Mouse (Mus musculus) left cerebral cortex, postnatal 4 days (tissue): Measurements from ENCODE around the gene Tmed3. TPM values are rescaled to one million over a fixed set of nuclear protein-coding genes. Genes with fewer than 3 reads are reported as not detected.

Experiments
- DNase-seq: peaks from one replicate; pipeline ENCODE4 v3.0.0-alpha.2; 2022
- intact Hi-C: fragments of 180-260 bp; cut with DNase I; formaldehyde crosslinking; loops from one replicate; pipeline ENCODE4 v1.15.1; 2025
- total RNA-seq, 2 experiments: library from RNA; stranded (reverse); gene quantifications; 2 replicates each; pipeline ENCODE4 v1.2.3; 2021

The Tmed3 gene
- 10 to 100 TPM; 25.0 to 25.9 TPM for total RNA-seq

DNA sequence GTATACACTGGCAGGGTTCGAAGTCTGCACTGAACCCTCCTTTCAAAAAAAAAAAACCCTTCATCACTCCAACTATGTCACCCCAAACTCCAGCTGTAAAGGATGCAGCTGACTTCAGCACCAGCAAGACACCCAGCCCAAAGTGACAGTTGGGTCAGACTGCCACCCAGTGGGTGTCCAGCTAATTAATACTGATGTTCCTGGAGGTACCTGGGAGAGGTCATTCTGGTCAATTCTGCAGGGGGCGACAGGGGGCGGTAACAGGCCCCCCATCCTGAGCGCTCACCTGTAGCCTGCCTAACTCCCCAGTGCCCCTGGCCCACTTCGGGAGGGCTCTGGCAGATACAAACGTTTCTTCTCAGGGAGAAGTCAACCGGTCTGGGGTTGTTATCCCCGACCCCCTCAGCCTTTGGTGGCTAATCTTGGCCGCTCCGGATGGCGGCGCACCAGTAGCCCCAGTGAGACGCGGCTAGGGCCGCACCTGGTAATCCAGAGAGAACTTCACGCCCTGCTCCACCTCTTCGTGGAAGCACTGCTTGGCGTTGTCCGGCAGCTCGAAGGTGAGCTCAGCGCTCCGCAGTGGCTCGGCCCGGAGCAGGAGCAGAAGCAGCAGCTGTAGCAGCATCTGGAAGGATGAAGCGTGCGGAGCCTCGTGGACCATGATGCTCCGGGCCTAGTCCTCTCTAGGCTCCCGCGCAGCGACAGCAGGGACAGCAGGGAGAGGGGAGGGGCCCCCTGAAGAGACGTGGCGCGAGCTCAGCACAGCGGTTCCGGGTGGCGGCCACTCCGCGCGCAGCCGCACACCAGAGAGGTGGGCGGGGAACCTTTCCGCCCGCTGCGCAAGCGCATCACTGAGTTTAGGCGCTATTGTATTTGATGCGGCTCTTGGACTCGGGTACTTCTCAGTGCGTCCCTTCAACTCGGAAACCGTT lies at the start of gene Tmed3:
Gene Tmed3, minus strand, starts transcription at position 804 of the 932 bp plus-strand sequence.
- intact Hi-C loops, result loop anchor here (2.0 to 10.0 kb wide), 2 partner anchors 88 to 270 kb away; no protein-coding TSS in a partner anchor
- DNase-seq, result peak; percentile 92

DNA sequence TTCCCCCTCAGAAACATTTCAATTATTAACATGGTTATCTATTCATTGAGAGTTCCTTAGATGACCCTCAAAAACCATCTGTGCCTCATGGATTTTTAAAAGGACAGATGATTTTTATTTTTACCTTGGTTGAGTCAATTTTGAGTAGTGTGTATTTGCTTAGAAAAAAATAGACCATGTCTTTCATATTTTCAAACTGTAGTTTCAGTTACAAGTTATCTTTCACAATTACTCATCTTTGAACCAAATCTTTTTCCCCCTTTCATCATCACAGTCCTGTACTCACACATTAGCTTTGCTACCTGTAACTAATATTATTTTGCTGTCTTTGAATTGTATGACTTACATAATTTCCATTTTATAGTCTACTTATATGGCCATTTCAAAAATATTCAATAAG lies 35.2 kb upstream of the Tmed3 start:
- intact Hi-C loops, result no loop called here
- DNase-seq, result no peak

DNA sequence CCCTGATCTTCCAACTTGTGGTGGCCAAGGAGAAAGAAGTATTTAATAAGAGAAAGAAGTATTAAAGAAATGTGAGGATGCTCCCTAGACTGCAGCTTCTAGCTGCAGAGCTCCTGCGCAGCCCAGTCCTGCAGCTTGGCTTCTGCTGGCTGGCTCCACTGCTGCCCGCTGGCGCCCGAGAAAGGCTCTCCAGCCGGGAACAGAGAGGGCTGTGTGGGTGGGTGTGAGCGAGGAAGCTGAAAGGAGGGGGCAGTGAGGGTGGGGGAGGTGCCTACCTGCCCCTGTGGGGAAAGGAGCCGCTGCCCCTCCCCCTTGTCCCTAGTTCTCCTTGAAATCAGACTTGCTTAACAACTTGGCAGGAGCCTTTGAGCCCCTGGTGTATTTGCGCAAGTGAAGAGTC lies 33.4 kb upstream of the Tmed3 start, which contains the start of gene Ankrd34c:
Gene Ankrd34c, minus strand, starts transcription at position 181 of the 400 bp plus-strand sequence.
- intact Hi-C loops, result no loop called here

DNA sequence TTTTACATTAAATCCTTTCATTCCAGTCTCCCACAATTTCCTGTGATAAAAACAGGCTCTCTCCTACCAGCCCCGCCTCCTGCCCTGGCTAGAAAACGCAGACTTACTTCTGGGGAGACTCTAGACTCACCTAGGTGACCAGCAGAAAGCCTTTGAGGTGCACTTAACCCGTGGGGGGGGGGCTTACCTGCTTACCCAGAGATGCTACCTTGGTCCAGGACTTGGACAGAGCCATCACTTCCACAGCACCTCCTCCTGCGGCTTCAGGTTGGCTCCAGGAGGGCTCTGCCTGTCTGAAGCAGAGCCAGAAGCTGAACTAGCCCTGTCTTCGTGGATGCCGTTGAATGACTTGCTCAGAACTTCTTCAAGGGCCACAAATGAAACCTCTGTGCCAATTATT lies 33.0 kb upstream of the Tmed3 start:
- no peak for DNase-seq
- intact Hi-C loops, result no loop called here

More for the DNA sequence above, 33.4 kb upstream of the Tmed3 start, which contains the start of gene Ankrd34c:
- DNase-seq, result peak; percentile 21

DNA sequence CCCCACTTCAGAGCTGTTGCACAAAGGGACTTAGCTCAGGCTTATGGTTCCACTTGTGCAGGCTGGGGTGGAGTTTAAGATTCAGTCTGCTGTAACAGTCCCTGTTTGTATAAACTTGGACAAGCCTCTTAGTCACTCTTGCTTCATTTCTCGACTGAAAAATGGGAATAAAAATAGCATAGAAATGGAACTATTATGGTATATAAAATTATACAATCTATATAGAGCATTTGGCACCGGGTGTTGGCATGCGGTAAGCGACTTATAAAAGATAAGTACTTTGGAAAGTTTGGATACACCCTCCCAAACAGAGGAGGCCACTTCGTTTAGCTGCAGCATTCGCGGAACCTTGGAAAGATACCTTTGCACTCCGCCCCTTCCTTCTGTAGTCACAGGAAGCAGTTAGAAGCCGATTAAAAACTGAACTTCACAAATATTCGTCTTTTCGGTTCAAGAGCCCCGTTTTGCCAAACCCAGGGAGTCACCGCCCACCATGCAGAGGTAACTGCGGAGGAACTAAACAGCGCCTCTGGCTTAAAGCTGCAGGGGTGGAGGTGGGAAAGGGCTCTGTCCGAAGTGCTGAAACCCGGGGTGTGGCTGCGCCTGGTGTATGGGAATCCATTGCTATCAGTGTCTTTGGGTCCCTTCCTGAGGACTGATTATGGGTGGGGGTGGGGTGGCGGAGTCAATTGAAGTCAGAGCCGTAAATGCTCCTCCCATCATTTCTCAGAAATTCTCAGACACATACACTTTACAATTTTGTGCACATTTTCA lies 32.3 kb upstream of the Tmed3 start:
- no peak for DNase-seq
- intact Hi-C loops, result no loop called here

DNA sequence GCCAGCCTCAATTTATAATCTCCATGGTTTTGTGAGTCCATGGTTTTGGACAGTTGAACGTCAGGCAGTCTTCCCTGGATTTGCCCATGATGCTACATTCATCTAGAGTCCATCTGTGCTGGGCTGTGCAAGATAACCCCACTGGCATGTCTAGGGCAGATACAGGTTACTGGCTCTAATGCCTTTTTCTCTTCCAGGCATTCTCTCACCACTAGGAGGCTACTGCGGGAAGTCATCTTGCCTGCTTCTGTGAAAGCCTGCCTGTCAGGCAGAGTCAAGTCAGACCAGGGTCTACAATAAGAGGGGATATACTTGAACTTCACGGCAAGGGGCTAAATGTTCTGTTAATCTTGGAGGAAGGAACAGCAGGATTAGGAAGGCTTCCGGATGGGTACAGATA lies 2.0 kb upstream of the Tmed3 start:
- DNase-seq, result peak; percentile 8
- intact Hi-C loops, result loop anchor here (10.0 kb wide), 1 partner anchor 268 kb away; no protein-coding TSS in a partner anchor

DNA sequence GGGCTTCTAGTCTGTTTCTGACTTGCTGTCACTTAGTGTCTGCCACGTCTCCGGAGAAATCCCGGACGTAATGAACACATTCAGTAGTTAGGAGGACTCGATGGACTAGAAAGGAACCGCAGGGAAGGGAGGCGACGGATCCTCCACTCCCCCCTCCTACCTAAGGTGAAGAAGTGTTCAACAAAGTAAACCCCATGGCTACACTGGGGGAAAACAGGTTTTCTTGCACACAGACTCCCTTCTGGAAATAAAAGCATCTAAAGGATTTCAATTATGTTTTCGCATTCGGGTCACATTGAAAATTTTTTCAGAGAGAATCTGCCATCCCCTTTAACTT lies 297 bp upstream of the Tmed3 start:
- DNase-seq, result no peak
- intact Hi-C loops, result loop anchor here (2.0 to 10.0 kb wide), 2 partner anchors 88 to 270 kb away; no protein-coding TSS in a partner anchor

DNA sequence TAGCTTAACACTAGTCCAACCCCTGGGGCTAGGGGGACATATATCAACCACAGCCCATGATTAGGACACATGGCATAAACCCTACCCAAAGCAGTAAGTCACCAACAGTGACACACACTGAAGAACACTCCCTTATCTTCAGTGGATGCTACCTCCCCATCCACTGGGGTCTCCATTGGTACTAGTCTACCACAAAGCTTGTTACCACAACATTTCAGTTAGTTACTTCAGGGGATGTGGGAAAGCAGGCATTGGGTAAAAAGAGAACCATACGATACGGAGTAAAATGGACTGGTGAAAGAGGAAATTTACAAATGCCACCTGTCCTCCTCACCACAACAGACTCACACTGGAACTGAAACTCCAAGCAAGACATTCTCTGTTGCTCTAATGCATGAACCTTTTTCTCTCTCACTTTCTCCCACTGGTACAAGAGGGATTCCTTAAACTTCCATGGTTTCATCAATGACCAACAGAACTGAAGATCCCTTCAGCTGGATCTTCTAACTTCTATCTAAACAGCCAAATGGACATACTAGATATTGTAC lies 3.9 kb downstream of the Tmed3 start:
- intact Hi-C loops, result loop anchor here (10.0 kb wide), 1 partner anchor 274 kb away; no protein-coding TSS in a partner anchor
- no peak for DNase-seq

DNA sequence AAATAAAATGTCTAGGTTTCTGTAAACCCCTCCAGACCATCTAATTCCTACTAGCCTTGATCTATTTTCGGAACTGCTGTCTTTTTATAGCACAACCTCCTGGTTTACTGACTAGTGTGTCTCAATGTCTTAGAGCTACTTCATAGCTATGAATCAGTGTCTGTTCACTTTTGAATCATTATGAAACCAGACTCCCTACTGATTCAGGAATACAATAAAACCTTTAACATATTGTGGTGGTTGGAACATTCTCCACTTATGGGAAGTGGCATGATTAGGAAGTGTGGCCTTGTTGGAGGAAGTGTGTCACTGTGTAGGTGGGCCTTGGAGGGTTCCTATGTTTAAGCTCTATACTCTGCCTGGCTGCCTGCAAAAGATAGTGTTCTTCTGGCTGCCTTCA lies 9.7 kb downstream of the Tmed3 start:
- DNase-seq, result no peak
- intact Hi-C loops, result no loop called here

DNA sequence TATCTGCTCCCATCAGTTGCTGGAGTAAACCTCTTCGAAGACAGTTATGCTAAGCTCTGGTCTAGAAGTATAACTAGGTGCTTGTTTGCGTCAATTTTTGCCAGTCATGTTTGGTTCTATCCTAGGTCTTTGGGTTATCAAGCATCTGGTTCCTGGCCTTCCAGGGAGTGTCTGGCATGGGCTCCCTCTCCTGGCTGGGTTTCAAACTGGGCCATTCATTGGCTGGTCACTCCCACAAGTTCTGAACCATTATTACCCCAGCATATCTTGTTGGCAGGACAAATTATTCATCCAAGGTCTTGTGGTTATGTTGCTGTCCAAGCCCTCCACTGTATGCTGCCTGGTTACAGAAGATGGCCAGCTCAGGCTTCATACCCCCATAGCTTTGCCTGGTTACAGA lies 11.2 kb downstream of the Tmed3 start:
- intact Hi-C loops, result no loop called here
- DNase-seq, result no peak

DNA sequence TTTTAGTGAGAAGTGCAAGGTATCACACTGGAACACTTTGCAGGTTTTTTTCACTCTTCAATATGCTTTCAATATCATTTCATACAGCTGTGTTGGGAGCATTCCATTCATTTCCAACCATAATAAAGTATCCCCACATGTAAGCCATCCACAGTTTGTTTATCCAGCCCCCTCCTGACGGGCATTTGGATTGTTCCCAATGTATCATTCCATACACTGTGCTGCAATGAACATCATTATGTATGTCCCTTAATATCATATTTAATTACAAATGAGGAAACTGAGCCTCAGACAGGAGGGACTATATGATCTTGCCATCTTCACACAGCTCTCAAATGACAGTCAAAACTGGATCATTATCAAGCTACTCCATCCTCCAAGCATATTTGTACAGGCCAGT lies 15.7 kb downstream of the Tmed3 start:
- DNase-seq, result no peak
- intact Hi-C loops, result no loop called here

DNA sequence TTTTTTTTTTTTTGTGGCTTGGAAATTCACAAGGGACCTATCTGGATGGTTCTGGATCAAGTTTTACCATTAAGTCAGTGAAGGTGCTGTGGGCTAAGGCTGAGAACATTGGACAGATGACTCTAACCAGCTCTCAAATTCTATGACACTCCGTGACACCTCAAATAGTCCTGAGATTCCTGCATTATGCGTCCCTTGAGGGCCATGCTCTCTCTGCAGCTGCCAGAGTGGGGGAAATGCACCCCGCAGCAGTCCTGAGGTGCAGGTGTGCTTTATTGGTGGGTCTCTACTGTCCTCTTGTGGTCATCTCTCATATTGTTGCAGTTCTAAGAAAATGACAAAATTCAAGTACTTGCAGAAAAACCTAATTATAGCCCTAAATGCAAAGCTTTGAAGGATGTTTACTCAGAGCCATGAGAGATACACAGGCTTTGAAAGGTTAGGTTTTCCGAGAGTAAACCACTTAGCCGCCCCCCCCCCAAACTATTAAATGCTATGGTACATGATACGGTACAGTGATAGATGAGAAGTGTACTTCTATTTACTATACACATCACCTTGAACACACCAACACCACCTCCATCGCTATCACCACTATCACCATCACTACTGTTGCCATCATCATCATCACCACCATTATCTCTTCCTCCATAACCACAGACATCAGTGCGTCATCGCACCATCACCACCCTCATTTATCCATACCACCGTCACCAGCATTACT lies 17.2 kb downstream of the Tmed3 start:
- intact Hi-C loops, result no loop called here
- DNase-seq, result peak; percentile 31

DNA sequence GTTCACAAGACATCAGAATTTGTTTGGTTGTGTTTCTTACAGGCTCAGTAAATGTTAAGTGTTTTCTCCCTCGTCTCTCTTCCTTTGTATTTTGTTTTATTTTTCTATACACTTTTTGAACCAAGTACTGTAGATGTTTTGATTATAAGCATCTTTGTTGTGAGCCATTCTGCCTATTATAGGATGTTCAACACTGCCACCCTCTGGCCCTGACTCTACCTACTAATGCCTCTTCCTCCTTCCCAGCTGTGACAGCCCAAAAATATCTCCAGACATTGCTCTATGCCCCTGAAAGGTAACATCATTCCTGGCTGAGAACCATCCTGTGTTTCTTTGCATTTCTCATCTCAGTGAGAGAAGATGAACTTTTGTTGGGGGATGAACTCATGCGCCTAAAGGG lies 18.6 kb downstream of the Tmed3 start:
- intact Hi-C loops, result no loop called here
- DNase-seq, result no peak

DNA sequence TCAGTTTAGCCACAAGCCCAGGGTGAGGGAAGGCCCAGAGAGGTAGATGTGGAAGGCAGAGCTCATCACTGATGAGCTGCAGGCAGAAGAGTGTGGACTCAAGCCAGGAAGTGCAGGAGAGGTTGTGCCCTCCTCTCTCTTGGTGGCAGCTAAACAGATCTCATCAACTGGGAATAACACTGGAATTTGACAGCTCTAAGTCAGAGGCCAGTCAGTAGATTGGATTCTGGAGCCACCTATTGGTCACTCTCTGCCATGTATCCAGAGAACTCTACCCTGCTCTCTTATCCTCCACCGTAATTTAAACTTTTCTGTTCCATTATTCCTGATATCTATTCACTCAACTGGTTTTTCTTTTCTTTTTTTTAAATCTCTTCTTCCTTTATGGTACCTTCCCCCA lies 25.9 kb downstream of the Tmed3 start:
- intact Hi-C loops, result no loop called here
- peak; percentile 59 for DNase-seq

DNA sequence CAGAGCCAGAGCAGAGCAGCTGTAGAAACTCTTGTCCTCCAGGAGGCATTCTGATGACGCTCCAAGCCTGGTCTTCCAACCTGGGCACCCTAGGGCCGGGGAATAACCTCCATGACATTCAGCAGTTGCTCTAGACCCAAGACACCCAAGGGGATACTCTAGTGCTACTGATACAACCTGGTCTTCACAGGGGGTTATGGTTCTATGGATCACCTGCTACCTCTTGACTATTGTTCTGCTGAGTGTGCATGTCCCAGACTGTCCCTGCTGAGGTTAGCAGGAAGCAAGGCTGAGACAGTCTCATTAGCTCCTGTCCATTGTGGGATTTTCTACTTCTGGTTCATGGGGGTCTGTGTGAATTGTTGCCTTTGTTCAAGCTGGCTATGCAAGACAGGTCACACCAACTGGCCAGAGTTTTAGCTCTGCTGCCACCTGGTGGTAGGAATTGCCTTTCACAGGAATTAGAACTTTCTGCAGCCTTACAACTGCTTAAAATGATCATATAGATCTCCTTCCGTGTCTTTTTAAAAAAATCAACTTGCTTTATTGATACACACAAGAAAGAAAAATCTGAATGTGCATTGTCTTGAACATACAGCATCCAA lies 30.8 kb downstream of the Tmed3 start:
- DNase-seq, result peak; percentile 85
- intact Hi-C loops, result loop anchor here (5.0 kb wide), 1 partner anchor 447 kb away; no protein-coding TSS in a partner anchor

DNA sequence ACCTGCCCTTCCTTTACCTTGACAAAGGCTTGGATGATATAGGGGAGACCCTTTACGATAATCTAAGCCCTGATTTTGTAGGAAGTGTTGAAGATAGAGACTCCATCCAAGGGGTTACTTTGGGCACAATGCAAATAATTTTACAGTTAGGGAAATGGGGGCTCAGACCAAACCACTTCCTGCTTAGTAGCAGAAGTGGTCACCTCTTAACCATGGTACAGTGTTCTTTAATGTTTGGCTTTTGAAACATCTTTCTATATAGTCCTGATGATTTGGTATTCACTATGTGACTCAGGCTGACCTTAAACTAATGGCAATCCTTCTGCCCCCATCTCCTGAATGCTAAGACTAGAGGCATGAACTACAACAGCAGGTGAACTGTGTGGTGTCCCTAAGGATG lies 31.5 kb downstream of the Tmed3 start:
- intact Hi-C loops, result loop anchor here (5.0 kb wide), 1 partner anchor 446 kb away; no protein-coding TSS in a partner anchor
- DNase-seq, result no peak

DNA sequence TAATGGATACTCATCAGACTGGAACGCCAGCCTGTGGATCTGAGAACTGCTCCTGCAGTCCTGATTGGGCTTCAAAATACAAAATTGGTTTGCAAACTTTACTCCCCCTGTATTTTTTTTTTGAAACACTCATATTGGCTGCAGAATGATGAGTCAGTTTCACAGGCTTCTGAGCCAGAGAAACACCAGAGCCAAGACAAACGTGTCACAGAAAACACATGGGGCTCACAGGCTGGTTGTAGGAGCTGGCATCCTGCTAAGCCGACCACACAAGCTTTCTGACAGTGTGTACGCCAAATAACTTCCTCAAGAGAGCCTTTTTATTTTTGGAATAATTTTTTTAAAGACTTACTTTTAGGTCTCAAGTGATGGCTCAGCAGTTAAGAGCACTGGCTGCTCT lies 35.0 kb downstream of the Tmed3 start:
- no peak for DNase-seq
- intact Hi-C loops, result loop anchor here (5.0 kb wide), 1 partner anchor 443 kb away; no protein-coding TSS in a partner anchor

DNA sequence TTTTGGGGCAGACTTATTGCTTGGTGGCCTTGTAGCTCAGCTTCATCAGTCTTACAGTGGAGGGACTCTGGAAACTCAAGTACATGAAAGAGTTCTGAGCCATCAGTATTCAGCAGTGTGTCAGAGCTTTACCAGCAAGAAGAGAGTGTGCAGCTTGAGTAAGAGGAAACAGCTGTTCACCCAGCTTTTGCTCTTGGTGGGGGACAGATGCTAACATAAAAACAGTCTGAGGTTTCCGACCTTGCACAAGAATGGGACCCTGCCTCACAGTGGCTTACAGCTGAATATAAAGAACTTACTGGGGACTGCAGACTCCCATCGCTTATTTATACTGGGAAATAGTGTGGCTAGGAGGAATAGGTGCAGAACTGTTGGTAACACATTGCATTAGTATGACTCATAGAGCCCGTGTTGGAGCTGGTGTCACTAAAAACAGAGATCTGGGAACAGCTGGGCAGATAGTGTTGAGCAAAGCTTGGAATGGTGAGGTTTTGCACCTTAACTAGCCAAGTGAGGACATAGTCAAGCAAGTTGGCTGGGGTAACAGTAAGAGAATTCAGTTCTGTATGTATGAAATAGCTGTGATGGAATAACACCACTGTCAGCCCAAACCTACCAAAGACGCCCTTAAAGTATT lies 37.4 kb downstream of the Tmed3 start:
- no peak for DNase-seq

DNA sequence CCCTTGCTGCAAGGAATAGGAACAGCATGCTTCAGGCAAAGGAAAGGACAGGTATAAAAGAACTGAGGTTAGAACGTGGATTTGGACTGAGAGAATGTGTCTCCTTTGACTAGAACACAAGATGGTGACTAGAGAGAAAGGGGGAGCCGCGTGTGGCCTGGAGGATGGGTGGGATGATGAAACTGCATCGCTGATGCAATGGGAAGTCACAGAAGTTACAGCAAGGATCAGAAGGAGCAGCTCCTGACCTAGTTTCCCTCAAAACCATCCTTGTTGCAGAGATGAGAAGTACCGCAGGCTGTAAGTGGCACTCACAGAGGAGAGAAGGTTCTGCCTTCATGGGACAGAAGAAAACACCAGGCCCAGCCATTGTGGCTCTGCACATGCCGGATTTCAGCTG lies 54.0 kb downstream of the Tmed3 start:
- DNase-seq, result no peak
- intact Hi-C loops, result no loop called here

More for the DNA sequence above, 37.4 kb downstream of the Tmed3 start:
- intact Hi-C loops, result no loop called here
